Mouse (Mus musculus) olfactory bulb, adult 2 months (tissue): ENCODE results near the gene Krt87.

ENCODE experiments used
- CTCF ChIP-seq: fragments of 200-500 bp; IDR thresholded peaks from 2 replicates; pipeline ENCODE4 v1.5.1; 2012; ENCODE audit warnings: low read depth, mild to moderate bottlenecking, low read length, moderate library complexity; ENCODE audit not compliant: insufficient read depth
- POLR2A ChIP-seq: fragments of 200-500 bp; IDR thresholded peaks from 2 replicates; pipeline ENCODE4 v1.6.1; 2012; ENCODE audit warnings: mild to moderate bottlenecking, low read depth, low read length, moderate library complexity; ENCODE audit not compliant: insufficient read depth

- TF ChIP-seq CTCF, result no peak
- TF ChIP-seq POLR2A, result no peak
These were observed 19.7 kb downstream of the Krt87 start for GRCm38 (mm10) chr15:101418950-101419349.
